Mouse (Mus musculus): Measurements from ENCODE around the gene Rec114. TPM values are rescaled to one million over a fixed set of nuclear protein-coding genes. Genes with fewer than 3 reads are reported as not detected.

Gene Rec114
- polyA plus RNA-seq, 1 experiment from 2014 or later: not detected

DNA sequence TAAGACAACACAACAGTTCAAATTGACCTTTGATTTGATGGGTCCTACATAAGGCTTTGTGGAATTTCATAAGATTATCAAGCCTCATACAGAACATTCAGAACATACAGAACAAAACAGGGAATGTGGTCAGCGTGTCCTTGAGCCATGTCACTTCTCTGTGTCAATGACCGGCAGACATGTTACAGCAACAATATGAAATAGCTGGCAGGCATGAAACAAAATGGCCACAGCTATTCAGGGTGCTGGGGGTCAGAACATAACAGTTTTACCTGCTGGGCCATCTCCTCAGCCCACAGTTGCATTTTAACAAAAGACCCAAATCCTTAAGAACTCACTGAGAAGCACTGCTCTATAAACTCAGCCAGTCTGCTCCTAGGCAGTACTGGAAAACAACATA lies 45.3 kb downstream of the Rec114 start:
- no peak overlapping the region for H3K27ac ChIP-seq
- no peaks in the 10 kb centered on the region for H3K79me2 ChIP-seq (ENCODE audit: inconsistent target)
- H3K4me3 ChIP-seq (ENCODE audit: inconsistent target): no peak overlapping the region
- 92% methylated on average over 2 of the region's 2 CpGs for WGBS (ENCODE audit: missing documents)
- H3K36me3 ChIP-seq (ENCODE audit: inconsistent target): no peaks in the 10 kb centered on the region

DNA sequence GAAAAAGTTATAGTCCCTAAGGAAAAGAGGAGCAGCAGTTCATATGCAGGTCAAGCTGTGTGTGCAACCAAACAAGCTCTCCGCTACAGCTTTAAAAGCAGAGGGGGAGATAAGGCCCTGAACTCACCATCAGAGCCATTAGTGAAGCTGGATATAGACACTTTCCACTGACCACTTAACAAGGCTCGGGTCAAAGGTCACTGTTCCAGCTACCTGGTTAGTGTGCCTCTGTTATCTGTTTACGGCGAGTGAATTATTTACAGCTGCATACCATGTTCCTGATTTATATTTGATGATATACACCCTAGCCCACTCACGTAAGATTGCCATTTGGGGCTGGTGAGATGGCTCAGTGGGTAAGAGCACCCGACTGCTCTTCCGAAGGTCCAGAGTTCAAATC lies 52.3 kb downstream of the Rec114 start:
- no peak overlapping the region for H3K27ac ChIP-seq
- H3K36me3 ChIP-seq (ENCODE audit: inconsistent target): no peaks in the 10 kb centered on the region
- no peaks in the 10 kb centered on the region for H3K79me2 ChIP-seq (ENCODE audit: inconsistent target)
- no peak overlapping the region for H3K4me3 ChIP-seq (ENCODE audit: inconsistent target)
- 94% methylated on average over 5 of the region's 7 CpGs for WGBS (ENCODE audit: missing documents)

DNA sequence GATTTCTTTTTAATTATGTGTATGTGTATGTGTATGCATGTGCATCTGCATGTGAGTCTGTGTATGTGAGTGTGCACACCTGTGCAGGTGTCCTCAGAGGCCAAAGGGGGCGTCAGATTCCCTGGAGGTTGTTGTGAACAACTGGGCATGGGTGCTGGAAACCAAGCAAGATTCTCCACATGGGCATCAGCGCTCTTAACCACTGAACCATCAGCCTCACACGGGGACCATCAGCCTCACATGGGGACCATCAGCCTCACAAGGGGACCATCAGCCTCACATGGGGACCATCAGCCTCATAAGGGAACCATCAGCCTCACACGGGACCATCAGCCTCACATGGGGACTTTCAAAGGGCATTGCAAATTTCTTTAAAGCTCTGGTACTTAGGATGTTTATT lies 53.1 kb downstream of the Rec114 start:
- 88% methylated on average over 4 of the region's 4 CpGs for WGBS (ENCODE audit: missing documents)

DNA sequence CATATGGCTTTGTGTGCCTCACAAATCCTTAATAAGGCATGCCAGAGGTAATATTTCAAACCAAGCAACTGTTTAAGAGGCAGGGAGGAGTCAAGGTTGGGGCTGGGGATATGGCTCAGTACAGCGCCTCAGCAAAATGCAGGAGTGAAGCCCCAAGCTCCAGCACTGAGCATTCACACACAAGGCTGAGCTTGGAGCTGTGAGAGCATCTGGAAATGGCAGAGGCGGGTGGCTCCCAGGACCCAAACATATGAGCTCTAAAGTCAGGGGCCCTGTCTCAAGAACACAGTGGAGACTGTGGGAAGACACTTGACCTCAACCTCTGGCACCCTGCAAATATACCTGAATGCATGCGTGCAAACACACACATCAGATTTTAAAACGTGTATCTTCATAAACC lies 55.7 kb downstream of the Rec114 start:
- WGBS (ENCODE audit: missing documents): 97% methylated on average over 4 of the region's 4 CpGs
- Histone ChIP-seq H3K27ac (no peak overlapping the region), H3K79me2 (ENCODE audit: inconsistent target) (no peaks in the 10 kb centered on the region), H3K4me3 (ENCODE audit: inconsistent target) (no peak overlapping the region), H3K36me3 (ENCODE audit: inconsistent target) (no peaks in the 10 kb centered on the region)

More for the DNA sequence above, 53.1 kb downstream of the Rec114 start:
- H3K4me3 ChIP-seq (ENCODE audit: inconsistent target): no peak overlapping the region
- no peaks in the 10 kb centered on the region for H3K79me2 ChIP-seq (ENCODE audit: inconsistent target)
- H3K27ac ChIP-seq: no peak overlapping the region
- H3K36me3 ChIP-seq (ENCODE audit: inconsistent target): no peaks in the 10 kb centered on the region

DNA sequence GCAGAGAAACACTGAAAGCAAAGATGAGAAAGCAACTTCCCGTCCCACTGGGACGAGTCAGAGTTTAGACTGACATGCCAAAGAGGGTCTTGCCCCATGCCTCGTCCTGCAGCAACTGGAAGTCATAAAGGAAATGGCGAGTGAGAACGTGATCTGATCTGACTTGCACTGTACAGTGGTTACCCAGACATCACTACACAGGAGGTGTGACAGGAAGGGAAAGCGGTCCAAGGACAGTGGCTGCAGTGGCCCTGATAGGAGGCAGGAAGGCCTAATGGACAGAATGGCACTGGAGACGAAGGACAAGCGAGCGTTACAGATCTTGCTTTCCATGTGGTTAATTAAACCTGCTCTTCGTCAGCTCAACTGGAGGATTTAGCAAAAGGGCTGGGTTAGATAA lies 58.5 kb downstream of the Rec114 start:
- 53% methylated on average over 10 of the region's 10 CpGs for WGBS (ENCODE audit: missing documents)
- Histone ChIP-seq H3K36me3 (ENCODE audit: inconsistent target) (no peaks in the 10 kb centered on the region), H3K79me2 (ENCODE audit: inconsistent target) (no peaks in the 10 kb centered on the region), H3K27ac (no peak overlapping the region), H3K4me3 (ENCODE audit: inconsistent target) (no peak overlapping the region)

DNA sequence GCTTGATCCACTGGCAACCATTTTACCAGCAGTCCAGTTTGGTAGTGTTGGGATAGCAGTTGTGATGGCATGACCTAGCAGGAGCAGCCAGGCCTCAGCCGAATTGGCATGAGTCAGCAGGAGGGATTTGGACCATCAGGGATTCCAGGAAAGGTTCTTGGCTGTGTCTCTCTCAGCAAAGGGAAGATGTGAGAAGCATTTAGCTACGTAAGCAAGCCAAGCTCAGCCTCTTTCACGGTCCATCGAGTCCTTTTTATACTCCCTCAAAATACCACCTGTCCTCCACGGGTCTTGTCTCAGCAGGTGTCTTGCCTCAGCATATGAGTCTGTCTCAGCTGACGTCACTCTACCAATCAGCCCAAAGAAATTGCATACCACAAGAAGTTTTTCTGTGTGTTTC lies 60.4 kb downstream of the Rec114 start:
- Histone ChIP-seq H3K27ac (no peak overlapping the region), H3K36me3 (ENCODE audit: inconsistent target) (no peaks in the 10 kb centered on the region), H3K79me2 (ENCODE audit: inconsistent target) (no peaks in the 10 kb centered on the region), H3K4me3 (ENCODE audit: inconsistent target) (no peak overlapping the region)
- WGBS (ENCODE audit: missing documents): 87% methylated on average over 6 of the region's 6 CpGs

DNA sequence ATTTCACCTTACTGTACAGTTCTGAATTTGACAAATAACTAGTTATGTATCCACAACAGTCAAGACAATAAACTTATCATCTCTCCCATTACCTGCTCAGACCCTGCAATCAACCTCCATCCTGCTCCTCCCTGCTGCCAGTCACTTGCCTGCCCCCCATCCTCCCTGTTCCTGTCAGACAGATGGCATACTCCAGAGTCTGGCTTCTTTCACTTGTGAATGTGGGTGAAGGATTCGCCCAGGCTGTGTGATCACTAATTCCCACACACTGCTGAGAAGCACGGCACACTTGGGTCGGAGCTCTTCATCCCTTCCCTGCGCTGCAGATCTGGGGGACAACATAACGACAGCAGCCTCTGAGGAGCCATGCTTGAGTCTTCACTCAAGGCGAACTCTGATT lies 61.7 kb downstream of the Rec114 start:
- 85% methylated on average over 6 of the region's 6 CpGs for WGBS (ENCODE audit: missing documents)
- Histone ChIP-seq H3K4me3 (ENCODE audit: inconsistent target) (no peak overlapping the region), H3K79me2 (ENCODE audit: inconsistent target) (no peaks in the 10 kb centered on the region), H3K27ac (no peak overlapping the region), H3K36me3 (ENCODE audit: inconsistent target) (no peaks in the 10 kb centered on the region)

DNA sequence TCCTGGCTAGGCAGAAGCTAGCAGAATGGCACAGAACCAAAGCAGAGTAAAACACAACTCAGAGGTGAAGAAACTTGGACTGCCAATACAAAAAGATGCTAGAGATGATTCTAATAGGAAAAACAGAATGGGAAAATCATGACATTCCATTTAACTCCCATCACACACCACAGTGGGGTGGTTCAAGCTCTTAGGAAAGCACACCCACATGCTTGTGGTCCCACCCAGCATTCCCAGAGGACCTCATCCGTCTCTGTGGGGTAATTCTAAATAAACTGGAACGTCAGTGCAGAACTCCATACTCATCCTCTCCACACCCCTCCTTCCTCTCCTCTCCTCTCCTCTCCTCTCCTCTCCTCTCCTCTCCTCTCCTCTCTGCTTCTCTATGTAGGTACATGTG lies 62.4 kb downstream of the Rec114 start:
- no peaks in the 10 kb centered on the region for H3K36me3 ChIP-seq (ENCODE audit: inconsistent target)
- H3K4me3 ChIP-seq (ENCODE audit: inconsistent target): no peak overlapping the region
- no CpG with 5 or more reads among the region's 2 CpGs for WGBS (ENCODE audit: missing documents)
- H3K79me2 ChIP-seq (ENCODE audit: inconsistent target): no peaks in the 10 kb centered on the region
- no peak overlapping the region for H3K27ac ChIP-seq

DNA sequence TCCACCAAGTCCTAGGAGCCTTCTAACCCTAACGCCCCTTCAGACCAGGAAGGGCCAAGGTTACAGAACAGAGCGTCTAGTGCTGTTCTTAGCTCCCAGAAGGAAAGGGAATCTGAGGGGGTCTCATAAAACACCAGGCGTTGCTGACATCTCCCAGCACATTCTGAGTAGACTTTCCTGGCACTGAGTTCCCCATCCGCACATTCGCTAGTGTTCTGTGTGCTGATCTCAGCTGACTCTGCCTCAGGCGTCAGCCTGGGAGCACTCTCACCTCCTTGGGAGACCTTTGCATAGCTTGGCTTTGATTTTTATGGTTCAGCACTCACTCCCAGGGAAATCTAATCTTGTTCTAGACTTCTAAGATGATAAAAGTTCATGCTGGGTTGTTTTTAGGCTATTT lies 68.4 kb downstream of the Rec114 start:
- WGBS (ENCODE audit: missing documents): 81% methylated on average over 6 of the region's 6 CpGs
- Histone ChIP-seq H3K27ac (no peak overlapping the region), H3K36me3 (ENCODE audit: inconsistent target) (no peaks in the 10 kb centered on the region), H3K4me3 (ENCODE audit: inconsistent target) (no peak overlapping the region), H3K79me2 (ENCODE audit: inconsistent target) (no peaks in the 10 kb centered on the region)

DNA sequence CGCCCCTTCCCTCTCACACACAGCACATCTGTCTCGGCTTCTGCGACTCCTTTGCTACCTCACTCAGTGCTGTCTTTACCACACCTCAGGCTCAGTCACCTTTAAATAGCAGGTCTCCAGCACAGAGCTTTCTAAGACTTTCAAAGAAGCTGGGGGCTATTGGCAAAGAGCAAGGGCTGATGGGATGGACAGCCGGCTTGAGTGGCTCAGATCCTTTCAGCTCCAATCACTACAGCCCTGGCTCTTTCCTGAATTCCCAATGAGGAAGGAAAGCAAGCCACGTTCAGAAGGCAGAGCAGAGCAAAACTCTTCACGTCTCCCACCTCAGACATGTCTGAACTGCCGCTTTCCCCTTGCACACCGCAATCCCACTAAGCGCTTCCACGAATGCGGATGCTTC lies 69.0 kb downstream of the Rec114 start:
- 80% methylated on average over 11 of the region's 11 CpGs for WGBS (ENCODE audit: missing documents)
- Histone ChIP-seq H3K4me3 (ENCODE audit: inconsistent target) (no peak overlapping the region), H3K27ac (no peak overlapping the region), H3K36me3 (ENCODE audit: inconsistent target) (no peaks in the 10 kb centered on the region), H3K79me2 (ENCODE audit: inconsistent target) (no peaks in the 10 kb centered on the region)

DNA sequence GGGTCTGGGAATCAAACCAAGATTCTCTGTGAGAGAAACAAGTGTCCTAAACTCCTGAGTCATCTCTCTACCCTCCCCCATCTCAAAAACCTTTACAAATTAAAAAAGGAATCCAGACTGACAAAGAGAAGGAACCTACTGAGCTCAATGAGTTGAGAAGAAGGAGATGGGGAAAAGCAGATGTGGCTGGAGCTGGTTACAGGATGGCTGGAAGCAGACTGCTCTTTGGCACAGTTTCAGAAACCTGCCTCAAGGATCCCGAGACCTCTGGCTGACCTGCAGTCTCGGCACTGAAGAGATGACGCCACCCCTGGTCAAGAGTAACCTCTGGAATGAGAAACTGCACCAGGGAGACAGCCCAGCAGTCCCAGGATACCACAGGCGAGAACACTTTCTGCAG lies 71.3 kb downstream of the Rec114 start:
- H3K79me2 ChIP-seq (ENCODE audit: inconsistent target): no peaks in the 10 kb centered on the region
- no peak overlapping the region for H3K4me3 ChIP-seq (ENCODE audit: inconsistent target)
- H3K36me3 ChIP-seq (ENCODE audit: inconsistent target): no peaks in the 10 kb centered on the region
- H3K27ac ChIP-seq: no peak overlapping the region
- WGBS (ENCODE audit: missing documents): 78% methylated on average over 4 of the region's 4 CpGs

DNA sequence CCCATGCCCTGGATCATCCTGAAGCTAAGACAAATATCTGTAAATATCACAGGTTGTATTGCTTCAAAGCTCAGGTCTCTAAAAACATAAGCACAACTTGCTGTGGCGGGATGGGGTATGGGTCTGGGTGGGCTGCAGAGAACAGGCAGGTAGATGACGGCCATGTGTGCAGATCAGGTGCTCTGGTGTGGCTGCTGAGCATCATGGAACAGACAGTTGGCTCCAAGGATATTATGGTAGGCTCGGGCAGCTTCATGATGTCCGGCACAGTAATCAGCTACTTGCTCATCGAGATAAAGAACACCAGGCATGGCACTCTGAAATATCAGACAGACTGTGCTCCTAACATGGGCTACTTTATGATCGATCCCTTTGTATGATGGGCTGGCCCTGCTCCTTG lies 73.9 kb downstream of the Rec114 start:
- no peak overlapping the region for H3K4me3 ChIP-seq (ENCODE audit: inconsistent target)
- no peak overlapping the region for H3K27ac ChIP-seq
- H3K79me2 ChIP-seq (ENCODE audit: inconsistent target): no peaks in the 10 kb centered on the region
- WGBS (ENCODE audit: missing documents): 96% methylated on average over 6 of the region's 6 CpGs
- peaks cover 17% of the 10 kb centered on the region for H3K36me3 ChIP-seq (ENCODE audit: inconsistent target)

DNA sequence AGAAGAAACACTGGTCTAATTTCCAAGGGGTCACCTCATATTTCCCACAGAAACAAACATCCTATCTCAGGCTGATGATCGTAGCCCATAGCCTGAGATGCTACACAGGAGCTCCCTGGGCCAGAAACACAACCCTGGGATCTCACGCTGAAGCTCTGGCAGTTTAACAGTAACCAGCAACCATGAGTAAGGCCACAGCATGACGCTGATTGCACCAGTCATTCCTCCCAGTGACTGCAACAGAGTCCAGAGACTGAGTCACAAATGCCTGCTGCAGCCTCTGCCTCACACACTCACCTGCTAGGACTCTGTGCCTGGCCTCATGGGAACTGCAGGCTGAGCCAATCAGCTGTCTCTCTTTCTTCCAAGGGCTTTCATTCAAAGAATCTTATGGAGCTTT lies 74.7 kb downstream of the Rec114 start:
- Histone ChIP-seq H3K36me3 (ENCODE audit: inconsistent target) (peaks cover 24% of the 10 kb centered on the region), H3K27ac (no peak overlapping the region), H3K4me3 (ENCODE audit: inconsistent target) (no peak overlapping the region), H3K79me2 (ENCODE audit: inconsistent target) (no peaks in the 10 kb centered on the region)
- 89% methylated on average over 3 of the region's 3 CpGs for WGBS (ENCODE audit: missing documents)

DNA sequence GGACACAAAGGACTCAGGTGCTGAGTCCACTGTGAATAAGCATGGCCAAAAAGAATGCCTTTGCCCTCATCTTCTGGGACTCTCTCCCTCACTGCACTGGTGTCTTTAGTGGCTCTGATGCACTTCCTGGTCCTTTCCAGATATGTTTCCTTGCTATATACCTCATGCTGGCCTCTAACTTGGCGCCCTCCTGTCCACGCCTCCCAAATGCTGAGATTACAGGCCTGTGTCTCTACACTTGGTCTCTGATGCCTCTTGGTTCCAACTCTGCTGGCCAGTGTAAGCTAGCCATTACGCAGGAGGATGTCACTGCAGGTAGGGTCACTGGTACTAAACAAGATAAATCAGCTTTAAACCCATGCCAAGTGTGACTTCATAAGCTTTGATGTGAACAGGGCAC lies 75.6 kb downstream of the Rec114 start:
- peaks cover 33% of the 10 kb centered on the region for H3K36me3 ChIP-seq (ENCODE audit: inconsistent target)
- no peak overlapping the region for H3K27ac ChIP-seq
- H3K4me3 ChIP-seq (ENCODE audit: inconsistent target): no peak overlapping the region
- H3K79me2 ChIP-seq (ENCODE audit: inconsistent target): no peaks in the 10 kb centered on the region
- 100% methylated on average over 3 of the region's 3 CpGs for WGBS (ENCODE audit: missing documents)

DNA sequence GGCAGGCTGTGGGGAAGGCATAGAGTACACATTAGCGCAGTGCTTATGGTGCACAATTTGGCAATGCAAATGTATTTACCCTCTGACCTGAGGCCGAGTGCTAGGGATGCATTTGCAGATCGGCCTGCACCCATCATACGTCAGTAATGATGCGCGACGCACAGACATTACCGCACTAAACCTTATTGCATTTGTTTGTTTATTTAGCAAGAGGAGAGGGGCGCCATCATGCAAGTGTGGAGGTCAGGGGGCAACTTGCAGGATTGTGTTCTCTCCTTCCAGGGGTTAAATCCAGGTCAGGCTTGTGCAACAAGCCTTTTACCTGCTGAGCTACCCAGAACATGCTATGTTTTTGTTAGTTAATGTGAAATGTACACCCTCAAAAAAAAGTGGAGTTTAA lies 76.5 kb downstream of the Rec114 start:
- Histone ChIP-seq H3K27ac (no peak overlapping the region), H3K4me3 (ENCODE audit: inconsistent target) (no peak overlapping the region), H3K79me2 (ENCODE audit: inconsistent target) (no peaks in the 10 kb centered on the region), H3K36me3 (ENCODE audit: inconsistent target) (peaks cover 42% of the 10 kb centered on the region)
- 96% methylated on average over 9 of the region's 9 CpGs for WGBS (ENCODE audit: missing documents)

DNA sequence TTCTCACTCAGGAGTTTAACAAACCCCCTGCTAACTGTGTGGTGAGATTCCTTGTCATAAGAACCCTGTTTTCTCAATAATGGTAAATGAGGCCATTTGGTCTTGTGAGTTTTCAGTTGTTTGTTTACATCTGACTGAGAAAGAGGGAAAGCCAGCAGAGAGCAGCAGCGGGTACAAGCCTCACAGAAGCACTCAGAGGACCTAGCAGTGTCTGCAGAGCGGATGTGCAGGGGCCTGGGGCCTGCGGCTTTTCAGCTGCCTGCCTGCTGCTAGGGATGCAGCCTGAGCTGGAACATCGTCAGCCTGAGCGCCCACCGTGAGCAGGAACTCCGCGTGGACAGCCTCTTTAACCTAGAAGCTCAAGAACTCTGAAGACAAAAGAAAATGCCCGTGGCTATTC lies 77.6 kb downstream of the Rec114 start:
- WGBS (ENCODE audit: missing documents): 94% methylated on average over 9 of the region's 9 CpGs
- H3K36me3 ChIP-seq (ENCODE audit: inconsistent target): peaks cover 52% of the 10 kb centered on the region
- H3K4me3 ChIP-seq (ENCODE audit: inconsistent target): no peak overlapping the region
- no peak overlapping the region for H3K27ac ChIP-seq
- H3K79me2 ChIP-seq (ENCODE audit: inconsistent target): no peaks in the 10 kb centered on the region
